Mouse (Mus musculus): ENCODE results near the gene Cwc22. TPM values are rescaled to one million over a fixed set of nuclear protein-coding genes. Genes with fewer than 3 reads are reported as not detected.

Cwc22 gene
- polyA plus RNA-seq, 1 experiment from 2014 or later: 36.8 TPM

- WGBS: 82% methylated on average over 2 of the region's 2 CpGs
- no peaks in the 10 kb centered on the region for H3K4me1 ChIP-seq (ENCODE audit: control insufficient read depth, insufficient read depth, low read length)
- no peaks in the 10 kb centered on the region for H3K9me3 ChIP-seq (ENCODE audit: control insufficient read depth, low read length)
- H3K27ac ChIP-seq (ENCODE audit: low read depth, low read length): no peak overlapping the region
- no peak overlapping the region for H3K9ac ChIP-seq (ENCODE audit: low read length)
- ATAC-seq (ENCODE audit: insufficient read depth, low FRiP score, low TSS enrichment): no peak
- no peaks in the 10 kb centered on the region for H3K36me3 ChIP-seq (ENCODE audit: control insufficient read depth, insufficient read depth, low read length)
- no peak overlapping the region for H3K4me2 ChIP-seq (ENCODE audit: low read depth)
- no peak for DNase-seq (ENCODE audit: low spot score)
- H3K4me3 ChIP-seq (ENCODE audit: low read depth, low read length): no peak overlapping the region
- no peaks in the 10 kb centered on the region for H3K27me3 ChIP-seq (ENCODE audit: control insufficient read depth, insufficient read depth, low read length)
Measured at GRCm38 (mm10) chr2:77973296-77973695, 27.1 kb upstream of the Cwc22 start.

GRCm38 (mm10) chr2:77972541-77972940, 26.4 kb upstream of the Cwc22 start:
- no peak overlapping the region for H3K4me3 ChIP-seq (ENCODE audit: low read depth, low read length)
- no peak for ATAC-seq (ENCODE audit: insufficient read depth, low FRiP score, low TSS enrichment)

GRCm38 (mm10) chr2:77971871-77972270, 25.7 kb upstream of the Cwc22 start:
- H3K36me3 ChIP-seq (ENCODE audit: control insufficient read depth, insufficient read depth, low read length): no peaks in the 10 kb centered on the region
- WGBS: 97% methylated on average over 1 of the region's 1 CpGs
- H3K4me2 ChIP-seq (ENCODE audit: low read depth): no peak overlapping the region
- H3K4me1 ChIP-seq (ENCODE audit: control insufficient read depth, insufficient read depth, low read length): no peaks in the 10 kb centered on the region
- no peaks in the 10 kb centered on the region for H3K9me3 ChIP-seq (ENCODE audit: control insufficient read depth, low read length)
- no peak for DNase-seq (ENCODE audit: low spot score)
- H3K4me3 ChIP-seq (ENCODE audit: low read depth, low read length): no peak overlapping the region
- no peaks in the 10 kb centered on the region for H3K27me3 ChIP-seq (ENCODE audit: control insufficient read depth, insufficient read depth, low read length)
- no peak overlapping the region for H3K27ac ChIP-seq (ENCODE audit: low read depth, low read length)
- no peak overlapping the region for H3K9ac ChIP-seq (ENCODE audit: low read length)
- no peak for ATAC-seq (ENCODE audit: insufficient read depth, low FRiP score, low TSS enrichment)

More at GRCm38 (mm10) chr2:77972541-77972940, 26.4 kb upstream of the Cwc22 start:
- Histone ChIP-seq H3K4me2 (ENCODE audit: low read depth) (no peak overlapping the region), H3K9me3 (ENCODE audit: control insufficient read depth, low read length) (no peaks in the 10 kb centered on the region), H3K27ac (ENCODE audit: low read depth, low read length) (no peak overlapping the region), H3K9ac (ENCODE audit: low read length) (no peak overlapping the region), H3K4me1 (ENCODE audit: control insufficient read depth, insufficient read depth, low read length) (no peaks in the 10 kb centered on the region), H3K36me3 (ENCODE audit: control insufficient read depth, insufficient read depth, low read length) (no peaks in the 10 kb centered on the region), H3K27me3 (ENCODE audit: control insufficient read depth, insufficient read depth, low read length) (no peaks in the 10 kb centered on the region)
- WGBS: 93% methylated on average over 2 of the region's 2 CpGs
- DNase-seq (ENCODE audit: low spot score): no peak

GRCm38 (mm10) chr2:77971361-77971760, 25.2 kb upstream of the Cwc22 start:
- H3K4me3 ChIP-seq (ENCODE audit: low read depth, low read length): no peak overlapping the region
- WGBS: 89% methylated on average over 2 of the region's 2 CpGs
- no peak overlapping the region for H3K4me2 ChIP-seq (ENCODE audit: low read depth)
- ATAC-seq (ENCODE audit: insufficient read depth, low FRiP score, low TSS enrichment): no peak
- DNase-seq (ENCODE audit: low spot score): no peak
- H3K4me1 ChIP-seq (ENCODE audit: control insufficient read depth, insufficient read depth, low read length): no peaks in the 10 kb centered on the region
- no peaks in the 10 kb centered on the region for H3K36me3 ChIP-seq (ENCODE audit: control insufficient read depth, insufficient read depth, low read length)
- no peaks in the 10 kb centered on the region for H3K9me3 ChIP-seq (ENCODE audit: control insufficient read depth, low read length)
- no peak overlapping the region for H3K9ac ChIP-seq (ENCODE audit: low read length)
- H3K27ac ChIP-seq (ENCODE audit: low read depth, low read length): no peak overlapping the region
- H3K27me3 ChIP-seq (ENCODE audit: control insufficient read depth, insufficient read depth, low read length): no peaks in the 10 kb centered on the region

GRCm38 (mm10) chr2:77970556-77970955, 24.4 kb upstream of the Cwc22 start:
- Histone ChIP-seq H3K9me3 (ENCODE audit: control insufficient read depth, low read length) (no peaks in the 10 kb centered on the region), H3K36me3 (ENCODE audit: control insufficient read depth, insufficient read depth, low read length) (no peaks in the 10 kb centered on the region), H3K27ac (ENCODE audit: low read depth, low read length) (no peak overlapping the region), H3K4me2 (ENCODE audit: low read depth) (no peak overlapping the region), H3K27me3 (ENCODE audit: control insufficient read depth, insufficient read depth, low read length) (no peaks in the 10 kb centered on the region), H3K9ac (ENCODE audit: low read length) (no peak overlapping the region), H3K4me3 (ENCODE audit: low read depth, low read length) (no peak overlapping the region), H3K4me1 (ENCODE audit: control insufficient read depth, insufficient read depth, low read length) (no peaks in the 10 kb centered on the region)
- no peak for ATAC-seq (ENCODE audit: insufficient read depth, low FRiP score, low TSS enrichment)
- WGBS: 84% methylated on average over 3 of the region's 3 CpGs
- no peak for DNase-seq (ENCODE audit: low spot score)

GRCm38 (mm10) chr2:77969956-77970355, 23.8 kb upstream of the Cwc22 start:
- H3K4me2 ChIP-seq (ENCODE audit: low read depth): no peak overlapping the region
- no peaks in the 10 kb centered on the region for H3K27me3 ChIP-seq (ENCODE audit: control insufficient read depth, insufficient read depth, low read length)
- no peaks in the 10 kb centered on the region for H3K9me3 ChIP-seq (ENCODE audit: control insufficient read depth, low read length)
- WGBS: 94% methylated on average over 4 of the region's 4 CpGs
- H3K9ac ChIP-seq (ENCODE audit: low read length): no peak overlapping the region
- ATAC-seq (ENCODE audit: insufficient read depth, low FRiP score, low TSS enrichment): no peak
- H3K4me3 ChIP-seq (ENCODE audit: low read depth, low read length): no peak overlapping the region
- H3K27ac ChIP-seq (ENCODE audit: low read depth, low read length): no peak overlapping the region
- H3K4me1 ChIP-seq (ENCODE audit: control insufficient read depth, insufficient read depth, low read length): no peaks in the 10 kb centered on the region
- no peak for DNase-seq (ENCODE audit: low spot score)
- no peaks in the 10 kb centered on the region for H3K36me3 ChIP-seq (ENCODE audit: control insufficient read depth, insufficient read depth, low read length)

GRCm38 (mm10) chr2:77962450-77963193, 16.4 kb upstream of the Cwc22 start:
- H3K4me1 ChIP-seq (ENCODE audit: control insufficient read depth, insufficient read depth, low read length): no peaks in the 10 kb centered on the region
- H3K27me3 ChIP-seq (ENCODE audit: control insufficient read depth, insufficient read depth, low read length): no peaks in the 10 kb centered on the region
- H3K9me3 ChIP-seq (ENCODE audit: control insufficient read depth, low read length): no peaks in the 10 kb centered on the region
- 89% methylated on average over 3 of the region's 3 CpGs for WGBS
- ATAC-seq (ENCODE audit: insufficient read depth, low FRiP score, low TSS enrichment) (no peak), DNase-seq (ENCODE audit: low spot score) (no peak)
- H3K4me3 ChIP-seq (ENCODE audit: low read depth, low read length): no peak overlapping the region
- no peak overlapping the region for H3K27ac ChIP-seq (ENCODE audit: low read depth, low read length)
- no peak overlapping the region for H3K4me2 ChIP-seq (ENCODE audit: low read depth)
- H3K9ac ChIP-seq (ENCODE audit: low read length): no peak overlapping the region
- H3K36me3 ChIP-seq (ENCODE audit: control insufficient read depth, insufficient read depth, low read length): no peaks in the 10 kb centered on the region

GRCm38 (mm10) chr2:77961256-77961655, 15.1 kb upstream of the Cwc22 start:
- no peak overlapping the region for H3K27ac ChIP-seq (ENCODE audit: low read depth, low read length)
- no peaks in the 10 kb centered on the region for H3K4me1 ChIP-seq (ENCODE audit: control insufficient read depth, insufficient read depth, low read length)
- no peak overlapping the region for H3K4me2 ChIP-seq (ENCODE audit: low read depth)
- no peak overlapping the region for H3K4me3 ChIP-seq (ENCODE audit: low read depth, low read length)
- WGBS: 38% methylated on average over 1 of the region's 1 CpGs
- no peak overlapping the region for H3K9ac ChIP-seq (ENCODE audit: low read length)
- DNase-seq (ENCODE audit: low spot score): no peak
- no peaks in the 10 kb centered on the region for H3K36me3 ChIP-seq (ENCODE audit: control insufficient read depth, insufficient read depth, low read length)
- ATAC-seq (ENCODE audit: insufficient read depth, low FRiP score, low TSS enrichment): no peak
- H3K27me3 ChIP-seq (ENCODE audit: control insufficient read depth, insufficient read depth, low read length): no peaks in the 10 kb centered on the region
- H3K9me3 ChIP-seq (ENCODE audit: control insufficient read depth, low read length): no peaks in the 10 kb centered on the region

- H3K36me3 ChIP-seq (ENCODE audit: control insufficient read depth, insufficient read depth, low read length): no peaks in the 10 kb centered on the region
- DNase-seq (ENCODE audit: low spot score) (no peak), ATAC-seq (ENCODE audit: insufficient read depth, low FRiP score, low TSS enrichment) (no peak)
- H3K27ac ChIP-seq (ENCODE audit: low read depth, low read length): no peak overlapping the region
- no peak overlapping the region for H3K4me2 ChIP-seq (ENCODE audit: low read depth)
- H3K27me3 ChIP-seq (ENCODE audit: control insufficient read depth, insufficient read depth, low read length): no peaks in the 10 kb centered on the region
- WGBS: 81% methylated on average over 3 of the region's 3 CpGs
- no peak overlapping the region for H3K4me3 ChIP-seq (ENCODE audit: low read depth, low read length)
- no peaks in the 10 kb centered on the region for H3K9me3 ChIP-seq (ENCODE audit: control insufficient read depth, low read length)
- no peak overlapping the region for H3K9ac ChIP-seq (ENCODE audit: low read length)
- H3K4me1 ChIP-seq (ENCODE audit: control insufficient read depth, insufficient read depth, low read length): no peaks in the 10 kb centered on the region
Measured at GRCm38 (mm10) chr2:77960711-77961110, 14.5 kb upstream of the Cwc22 start.
